Mouse (Mus musculus) embryonic facial prominence, embryonic 12.5 days (tissue): ENCODE results near the gene Eno3. TPM values are rescaled to one million over a fixed set of nuclear protein-coding genes. Genes with fewer than 3 reads are reported as not detected.

Source experiments
- ATAC-seq: fragments of 200-750 bp; cut with Nextera tagmentation; 2 replicates; pipeline ENCODE4 v1.8.0; 2017; ENCODE audit not compliant: insufficient number of reproducible peaks, insufficient read depth, low FRiP score, low TSS enrichment
- H3K27ac ChIP-seq: fragments of 300-500 bp; sonication (generic); 2 replicates; pipeline ENCODE4 v1.5.1; 2016; ENCODE audit warnings: mild to moderate bottlenecking
- H3K27me3 ChIP-seq: fragments of 300-500 bp; sonication (generic); 2 replicates; pipeline ENCODE4 v1.6.1; 2016; ENCODE audit warnings: mild to moderate bottlenecking, moderate library complexity
- H3K36me3 ChIP-seq: fragments of 300-500 bp; sonication (generic); 2 replicates; pipeline ENCODE4 v1.6.1; 2016; ENCODE audit warnings: mild to moderate bottlenecking
- H3K4me1 ChIP-seq: fragments of 300-500 bp; sonication (generic); 2 replicates; pipeline ENCODE4 v1.6.1; 2016
- H3K4me2 ChIP-seq: fragments of 300-500 bp; sonication (generic); replicated peaks from 2 replicates; pipeline ENCODE4 v1.6.1; 2016; ENCODE audit warnings: mild to moderate bottlenecking, moderate library complexity
- H3K4me3 ChIP-seq: fragments of 300-500 bp; sonication (generic); 2 replicates; pipeline ENCODE4 v1.5.1; 2016; ENCODE audit warnings: mild to moderate bottlenecking
- H3K9ac ChIP-seq: fragments of 300-500 bp; sonication (generic); 2 replicates; pipeline ENCODE4 v1.6.1; 2016; ENCODE audit warnings: mild to moderate bottlenecking, moderate library complexity
- H3K9me3 ChIP-seq: fragments of 300-500 bp; sonication (generic); 2 replicates; pipeline ENCODE4 v1.6.1; 2016; ENCODE audit warnings: mild to moderate bottlenecking, moderate library complexity
- WGBS: fragments of 180-500 bp; shearing (Covaris S2); methylation state at CpG from one replicate; pipeline ENCODE4 v1.1.7; 2016; 5-methylcytosine and 5-hydroxymethylcytosine counted together
- microRNA-seq: library from miRNA; unstranded; fragments of <30 nt; microRNA quantifications from one replicate; pipeline ENCODE4, GENCODE M21; 2017
- polyA plus RNA-seq: library from polyadenylated mRNA; unstranded; fragments of >200 nt; fragmentation: Nextera tagmentation; extraction: Ambion mirVana; gene quantifications from 2 replicates; pipeline ENCODE4 v1.2.1, GENCODE M21; 2016

Gene Eno3
- polyA plus RNA-seq, 1 experiment from 2014 or later: 27.9 TPM

GRCm38 (mm10) chr11:70706127-70706526 is 49.1 kb downstream of the Eno3 start:
- 77% methylated on average over 3 of the region's 3 CpGs for WGBS
- no peaks in the 10 kb centered on the region for H3K27me3 ChIP-seq
- no peaks in the 10 kb centered on the region for H3K9me3 ChIP-seq
- no peak overlapping the region for H3K4me2 ChIP-seq
- H3K27ac ChIP-seq: no peak overlapping the region
- peaks cover 74% of the 10 kb centered on the region for H3K36me3 ChIP-seq
- peaks cover 17% of the 10 kb centered on the region for H3K4me1 ChIP-seq
- no peak overlapping the region for H3K9ac ChIP-seq
- no peak overlapping the region for H3K4me3 ChIP-seq
- ATAC-seq: no peak

GRCm38 (mm10) chr11:70711026-70711425 is 54.0 kb downstream of the Eno3 start:
- no peaks in the 10 kb centered on the region for H3K9me3 ChIP-seq
- H3K9ac ChIP-seq: no peak overlapping the region
- H3K4me1 ChIP-seq: no peaks in the 10 kb centered on the region
- H3K4me3 ChIP-seq: no peak overlapping the region
- no peak overlapping the region for H3K27ac ChIP-seq
- ATAC-seq: no peak
- H3K4me2 ChIP-seq: no peak overlapping the region
- H3K27me3 ChIP-seq: no peaks in the 10 kb centered on the region
- H3K36me3 ChIP-seq: peaks cover 71% of the 10 kb centered on the region
- WGBS: 94% methylated on average over 10 of the region's 10 CpGs

Small RNA genes lying within 50 kb of the gene (microRNA-seq; reads per million reads assigned to microRNA genes)
- gene Mir6925: not detected

Other genes starting within 250 kb of the Eno3 start
- 41.9 and 46.4 TPM in 2 replicates for gene Pelp1, start 247.2 kb upstream of the Eno3 start, polyA plus RNA-seq
- gene Arrb2, start 224.6 kb upstream of the Eno3 start, polyA plus RNA-seq: 21.7 and 23.7 TPM in 2 replicates
- 41.4 and 44.5 TPM in 2 replicates for gene Med11, start 205.3 kb upstream of the Eno3 start, polyA plus RNA-seq
- 0.27 and 0.46 TPM in 2 replicates for gene Zmynd15, start 197.8 kb upstream of the Eno3 start, polyA plus RNA-seq
- 1.4 and 2.2 TPM in 2 replicates for gene Cxcl16, start 197.2 kb upstream of the Eno3 start, polyA plus RNA-seq
- gene Tm4sf5, start 152.0 kb upstream of the Eno3 start, polyA plus RNA-seq: 0.32 TPM in 1 of 2 replicates, not detected in the other
- 0.26 and 0.48 TPM in 2 replicates for gene Vmo1, start 142.6 kb upstream of the Eno3 start, polyA plus RNA-seq
- gene Gltpd2, start 138.0 kb upstream of the Eno3 start, polyA plus RNA-seq: 0.50 and 0.77 TPM in 2 replicates
- gene Psmb6, start 131.8 kb upstream of the Eno3 start, polyA plus RNA-seq: 784 and 848 TPM in 2 replicates
- not detected in 2 replicates for gene Gm40193, start 124.3 kb upstream of the Eno3 start, polyA plus RNA-seq
- gene Pld2, start 117.1 kb upstream of the Eno3 start, polyA plus RNA-seq: 4.4 and 6.7 TPM in 2 replicates
- gene Mink1, start 94.3 kb upstream of the Eno3 start, polyA plus RNA-seq: 16.7 and 17.5 TPM in 2 replicates
- not detected in 2 replicates for gene 4930544D05Rik, start 41.4 kb upstream of the Eno3 start, polyA plus RNA-seq
- gene Chrne, start 38.0 kb upstream of the Eno3 start, polyA plus RNA-seq: not detected in 2 replicates
- gene Gp1ba, start 18.1 kb upstream of the Eno3 start, polyA plus RNA-seq: 0.15 and 0.27 TPM in 2 replicates
- 96.5 and 104 TPM in 2 replicates for gene Rnf167, start 10.0 kb upstream of the Eno3 start, polyA plus RNA-seq
- gene Slc25a11, start 9.7 kb upstream of the Eno3 start, polyA plus RNA-seq: 159 and 160 TPM in 2 replicates
- gene Pfn1, start 2.6 kb upstream of the Eno3 start, polyA plus RNA-seq: 1,467 and 1,498 TPM in 2 replicates
- gene Spag7, start 12.2 kb downstream of the Eno3 start, polyA plus RNA-seq: 143 and 149 TPM in 2 replicates
- gene Camta2, start 30.9 kb downstream of the Eno3 start, polyA plus RNA-seq: 12.0 and 12.3 TPM in 2 replicates
- gene Inca1, start 43.0 kb downstream of the Eno3 start, polyA plus RNA-seq: 1.1 and 1.6 TPM in 2 replicates
- 2.8 and 3.0 TPM in 2 replicates for gene Kif1c, start 43.3 kb downstream of the Eno3 start, polyA plus RNA-seq
- gene Zfp3, start 107.0 kb downstream of the Eno3 start, polyA plus RNA-seq: 6.8 and 7.5 TPM in 2 replicates
- gene Scimp, start 155.4 kb downstream of the Eno3 start, polyA plus RNA-seq: not detected in 2 replicates
- 43.9 and 45.9 TPM in 2 replicates for gene Rabep1, start 187.6 kb downstream of the Eno3 start, polyA plus RNA-seq